Mouse (Mus musculus) embryonic facial prominence, embryonic 14.5 days (tissue): ENCODE data around the gene Vps4a. TPM values are rescaled to one million over a fixed set of nuclear protein-coding genes. Genes with fewer than 3 reads are reported as not detected.
"Not testable (repeated sequence)": the region's sequence is repeated elsewhere in the genome, so short reads cannot be mapped to it uniquely, and the experiment has no call there.

Experiments used
- ATAC-seq: fragments of 200-750 bp; cut with Nextera tagmentation; 2 replicates; pipeline ENCODE4 v1.8.0; 2017; ENCODE audit warnings: low read depth, moderate number of reproducible peaks, moderate TSS enrichment
- DNase-seq: peaks from one replicate; pipeline ENCODE4 v3.0.0-alpha.2; 2015; ENCODE audit warnings: low spot score
- H3K27ac ChIP-seq: fragments of 300-500 bp; sonication (generic); replicated peaks from 2 replicates; pipeline ENCODE4 v1.5.1; 2014; ENCODE audit warnings: low read depth, mild to moderate bottlenecking, low read length, moderate library complexity
- H3K27me3 ChIP-seq: fragments of 300-500 bp; sonication (generic); replicated peaks from 2 replicates; pipeline ENCODE4 v1.6.1; 2014; ENCODE audit warnings: low read length; ENCODE audit not compliant: control insufficient read depth, insufficient read depth
- H3K36me3 ChIP-seq: fragments of 300-500 bp; sonication (generic); 2 replicates; pipeline ENCODE4 v1.6.1; 2014; ENCODE audit warnings: low read length, mixed read lengths; ENCODE audit not compliant: control insufficient read depth, insufficient read depth
- H3K4me1 ChIP-seq: fragments of 300-500 bp; sonication (generic); 2 replicates; pipeline ENCODE4 v1.6.1; 2014; ENCODE audit warnings: antibody characterized with exemption, low read length; ENCODE audit not compliant: control insufficient read depth, insufficient read depth
- H3K4me2 ChIP-seq: fragments of 300-500 bp; sonication (generic); 2 replicates; pipeline ENCODE4 v1.6.1; 2014; ENCODE audit warnings: low read depth, mild to moderate bottlenecking, low read length, moderate library complexity, mixed read lengths
- H3K4me3 ChIP-seq: fragments of 300-500 bp; sonication (generic); 2 replicates; pipeline ENCODE4 v1.5.1; 2014; ENCODE audit warnings: low read depth, mild to moderate bottlenecking, low read length
- H3K9ac ChIP-seq: fragments of 300-500 bp; sonication (generic); 2 replicates; pipeline ENCODE4 v1.6.1; 2014; ENCODE audit warnings: low read depth, mild to moderate bottlenecking, low read length, moderate library complexity, mixed read lengths
- H3K9me3 ChIP-seq: fragments of 300-500 bp; sonication (generic); 2 replicates; pipeline ENCODE4 v1.6.1; 2016; ENCODE audit warnings: low read length; ENCODE audit not compliant: control insufficient read depth
- WGBS: fragments of 180-500 bp; shearing (Covaris S2); extraction: QIAGEN DNeasy Blood & Tissue Kit; methylation state at CpG from one replicate; pipeline ENCODE4 v1.1.7; 2014; 5-methylcytosine and 5-hydroxymethylcytosine counted together
- polyA plus RNA-seq: library from polyadenylated mRNA; unstranded; fragments of >200 nt; fragmentation: Nextera tagmentation; extraction: Ambion mirVana; gene quantifications from 2 replicates; pipeline ENCODE4 v1.2.1, GENCODE M21; 2014

Vps4a gene
- polyA plus RNA-seq = 71.3 and 78.2 TPM in 2 replicates

GRCm38 (mm10) chr8:107030650-107031576, at the start of gene Vps4a:
Vps4a (plus strand) TSS chr8:107031222.
- 5% methylated on average over 53 of the region's 66 CpGs for WGBS
- Histone ChIP-seq H3K9ac (peak within 1 kb of the TSS; percentile 96), H3K4me3 (peak within 1 kb of the TSS; percentile 94), H3K27me3 (no peaks in the 10 kb centered on the region), H3K4me1 (peaks cover 11% of the 10 kb centered on the region), H3K4me2 (peak within 1 kb of the TSS; percentile 74), H3K36me3 (no peaks in the 10 kb centered on the region), H3K9me3 (no peaks in the 10 kb centered on the region), H3K27ac (peak within 1 kb of the TSS; percentile 83)
- ATAC-seq = peak; percentile 97
- DNase-seq = peak; percentile 93

- Histone ChIP-seq H3K9me3 (no peaks in the 10 kb centered on the region), H3K27me3 (no peaks in the 10 kb centered on the region), H3K4me1 (no peaks in the 10 kb centered on the region; the same call in 1 of the 2 replicates), H3K4me3 (no peak overlapping the region), H3K27ac (0 out of 2 replicates have a peak overlapping the region, but pooled peaks have one; percentile 13), H3K36me3 (peaks cover 21% of the 10 kb centered on the region), H3K9ac (no peak overlapping the region), H3K4me2 (no peak overlapping the region)
- ATAC-seq (no peak), DNase-seq (peak; percentile 41)
- whole genome bisulfite sequencing = 76% methylated on average over 9 of the region's 9 CpGs
Measured at GRCm38 (mm10) chr8:106985404-106985821, 45.6 kb upstream of the Vps4a start.

GRCm38 (mm10) chr8:106985951-106986350, 45.1 kb upstream of the Vps4a start:
- no peaks in the 10 kb centered on the region for H3K27me3 ChIP-seq
- no peak for ATAC-seq
- H3K4me2 ChIP-seq = no peak overlapping the region
- peaks cover 22% of the 10 kb centered on the region for H3K36me3 ChIP-seq
- H3K4me3 ChIP-seq = no peak overlapping the region
- H3K9me3 ChIP-seq = no peaks in the 10 kb centered on the region
- H3K4me1 ChIP-seq = no peaks in the 10 kb centered on the region; the same call in 1 of the 2 replicates
- peak; percentile 19 for DNase-seq
- no peak overlapping the region for H3K9ac ChIP-seq
- no peak overlapping the region for H3K27ac ChIP-seq

- Histone ChIP-seq H3K27me3 (no peaks in the 10 kb centered on the region), H3K9me3 (no peaks in the 10 kb centered on the region), H3K4me2 (no peak overlapping the region), H3K36me3 (peaks cover 28% of the 10 kb centered on the region), H3K27ac (no peak overlapping the region), H3K4me3 (no peak overlapping the region), H3K9ac (no peak overlapping the region), H3K4me1 (no peaks in the 10 kb centered on the region; the same call in 1 of the 2 replicates)
- no peak for ATAC-seq
- no peak for DNase-seq
Measured at GRCm38 (mm10) chr8:106987557-106987956, 43.5 kb upstream of the Vps4a start.

GRCm38 (mm10) chr8:106991393-106991792, 39.6 kb upstream of the Vps4a start:
- peaks cover 40% of the 10 kb centered on the region for H3K36me3 ChIP-seq
- H3K4me3 ChIP-seq = no peak overlapping the region
- no peak overlapping the region for H3K9ac ChIP-seq
- DNase-seq = no peak
- no peak for ATAC-seq
- WGBS = 92% methylated on average over 7 of the region's 7 CpGs
- no peaks in the 10 kb centered on the region for H3K27me3 ChIP-seq
- no peaks in the 10 kb centered on the region for H3K4me1 ChIP-seq
- H3K9me3 ChIP-seq = no peaks in the 10 kb centered on the region
- no peak overlapping the region for H3K4me2 ChIP-seq
- H3K27ac ChIP-seq = no peak overlapping the region

- not testable (repeated sequence) for H3K27me3 ChIP-seq, H3K9ac ChIP-seq, H3K4me3 ChIP-seq, ATAC-seq, H3K4me2 ChIP-seq, H3K4me1 ChIP-seq, H3K27ac ChIP-seq, DNase-seq, H3K9me3 ChIP-seq
- peaks cover 37% of the 10 kb centered on the region for H3K36me3 ChIP-seq
- WGBS = 82% methylated on average over 4 of the region's 4 CpGs
Measured at GRCm38 (mm10) chr8:106996339-106996738, 34.7 kb upstream of the Vps4a start.

GRCm38 (mm10) chr8:106997416-106997815, 33.6 kb upstream of the Vps4a start:
- H3K9ac ChIP-seq = no peak overlapping the region
- ATAC-seq (no peak), DNase-seq (peak; percentile 52)
- H3K4me1 ChIP-seq = 0 out of 2 replicates have a peak, but pooled peaks cover 7% of the 10 kb centered on the region
- H3K27me3 ChIP-seq = no peaks in the 10 kb centered on the region
- no peak overlapping the region for H3K27ac ChIP-seq
- H3K36me3 ChIP-seq = peaks cover 31% of the 10 kb centered on the region; the same call in 1 of the 2 replicates
- no peak overlapping the region for H3K4me2 ChIP-seq
- WGBS = 64% methylated on average over 4 of the region's 4 CpGs
- H3K4me3 ChIP-seq = no peak overlapping the region
- no peaks in the 10 kb centered on the region for H3K9me3 ChIP-seq

- Histone ChIP-seq H3K9ac (no peak overlapping the region), H3K27ac (0 out of 2 replicates have a peak overlapping the region, but pooled peaks have one; percentile 48), H3K36me3 (peaks cover 22% of the 10 kb centered on the region; the same call in 1 of the 2 replicates), H3K9me3 (no peaks in the 10 kb centered on the region), H3K27me3 (no peaks in the 10 kb centered on the region), H3K4me3 (no peak overlapping the region), H3K4me1 (0 out of 2 replicates have a peak, but pooled peaks cover 7% of the 10 kb centered on the region), H3K4me2 (no peak overlapping the region)
- 50% methylated on average over 1 of the region's 1 CpGs for WGBS
- DNase-seq = peak; percentile 84
- ATAC-seq = peak; percentile 69; the same call in 1 of the 2 replicates
Measured at GRCm38 (mm10) chr8:106999068-106999467, 32.0 kb upstream of the Vps4a start.
